Mouse (Mus musculus): ENCODE data around the gene Retreg1.

The Retreg1 gene

DNA sequence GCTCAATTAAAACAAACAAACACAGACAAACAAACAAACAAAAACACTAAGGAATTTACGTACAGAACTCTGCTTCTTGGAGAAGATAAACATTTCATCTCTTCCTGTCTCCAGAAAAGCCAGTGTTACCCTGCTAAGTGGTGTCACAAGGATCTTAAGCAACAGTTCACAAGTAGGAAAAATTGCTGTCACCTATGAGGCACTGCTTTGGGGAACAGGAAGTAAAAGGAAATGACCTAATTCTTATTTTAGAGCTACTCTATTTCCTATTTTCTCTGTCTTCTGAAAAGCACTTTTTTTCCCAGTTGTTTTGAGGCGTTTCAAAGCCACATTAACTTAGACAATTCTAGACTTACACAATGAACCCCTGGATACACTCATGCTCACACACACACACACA lies 12.6 kb upstream of the Retreg1 start:
- no peak for DNase-seq (ENCODE audit: low read depth, low spot score)

GRCm38 (mm10) chr15:25834282-25834681 lies 8.7 kb upstream of the Retreg1 start:
- no peak for DNase-seq (ENCODE audit: low read depth, low spot score)

DNA sequence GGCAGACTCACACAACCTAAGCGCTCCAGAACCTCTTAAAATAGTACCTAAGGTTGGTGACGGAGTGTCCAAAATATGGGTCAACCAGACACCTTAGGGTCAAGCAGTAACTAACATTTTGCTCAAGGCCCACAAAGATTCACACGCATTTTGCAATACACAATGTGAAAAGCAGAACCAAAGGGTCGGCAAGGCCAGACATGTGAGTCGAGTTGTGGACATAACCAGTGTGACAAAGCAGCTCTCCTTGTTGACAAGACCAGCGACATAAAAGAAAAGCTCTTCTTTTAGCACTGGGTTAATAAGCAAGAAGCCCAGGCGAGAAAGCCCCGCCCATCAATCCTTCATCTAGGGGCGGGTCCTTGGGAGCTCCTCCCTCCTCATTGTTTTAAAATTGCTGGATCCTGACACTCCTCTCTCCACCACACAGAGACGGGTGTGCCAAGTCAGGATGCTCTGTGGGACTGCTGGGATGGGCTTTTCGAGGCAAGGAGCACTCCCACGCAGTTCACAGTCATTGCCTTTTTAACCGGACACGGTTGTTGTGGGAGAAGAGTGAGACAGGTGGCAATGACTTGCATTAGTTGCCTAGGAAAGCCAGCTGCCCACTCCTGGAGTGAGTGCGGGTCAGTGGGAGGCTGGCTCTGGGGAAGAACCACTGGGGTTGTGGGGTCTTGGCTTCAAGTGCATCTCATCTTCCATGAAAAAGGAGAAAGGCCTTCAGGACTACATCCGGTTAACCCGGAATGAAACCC lies 7.9 kb upstream of the Retreg1 start:
- no peak for DNase-seq (ENCODE audit: low read depth, low spot score)

GRCm38 (mm10) chr15:25842462-25843085 lies 406 bp upstream of the Retreg1 start:
- no peak for DNase-seq (ENCODE audit: low read depth, low spot score)

- no peak for DNase-seq (ENCODE audit: low read depth, low spot score)
Observed at GRCm38 (mm10) chr15:25844013-25844570, 1.1 kb downstream of the Retreg1 start.

- DNase-seq (ENCODE audit: low read depth, low spot score), result no peak
Observed at GRCm38 (mm10) chr15:25844771-25845170, 1.8 kb downstream of the Retreg1 start.

DNA sequence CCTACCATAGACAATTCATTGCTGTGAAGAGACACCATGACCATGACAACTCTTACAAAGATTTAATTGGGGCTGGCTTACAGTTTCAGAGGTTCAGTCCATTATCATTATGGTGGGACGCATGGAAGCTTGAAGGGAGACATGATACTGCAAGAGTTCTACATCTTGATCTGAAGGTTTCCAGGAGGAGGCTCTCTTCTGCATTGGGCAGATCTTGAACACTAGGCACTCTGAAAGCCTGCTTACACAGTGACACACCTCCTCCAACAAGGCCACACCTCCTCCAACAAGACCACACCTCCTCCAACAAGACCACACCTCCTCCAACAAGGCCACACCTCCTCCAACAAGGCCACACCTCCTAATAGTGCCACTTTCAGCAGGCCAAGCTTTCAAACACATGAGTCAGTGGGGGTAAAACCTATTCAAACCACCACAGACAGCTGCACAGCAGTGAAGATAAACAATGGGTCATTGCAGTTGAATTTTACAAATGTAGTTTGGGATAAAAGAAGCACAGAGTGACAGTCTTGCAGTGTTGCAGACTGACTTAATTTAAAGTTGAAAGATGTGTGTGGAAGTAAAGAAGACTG lies 4.7 kb downstream of the Retreg1 start:
- no peak for DNase-seq (ENCODE audit: low read depth, low spot score)

GRCm38 (mm10) chr15:25850552-25850951 lies 7.6 kb downstream of the Retreg1 start:
- DNase-seq (ENCODE audit: low read depth, low spot score), result no peak

- DNase-seq (ENCODE audit: low read depth, low spot score), result no peak
Observed at GRCm38 (mm10) chr15:25854270-25854904, 11.4 kb downstream of the Retreg1 start.

DNA sequence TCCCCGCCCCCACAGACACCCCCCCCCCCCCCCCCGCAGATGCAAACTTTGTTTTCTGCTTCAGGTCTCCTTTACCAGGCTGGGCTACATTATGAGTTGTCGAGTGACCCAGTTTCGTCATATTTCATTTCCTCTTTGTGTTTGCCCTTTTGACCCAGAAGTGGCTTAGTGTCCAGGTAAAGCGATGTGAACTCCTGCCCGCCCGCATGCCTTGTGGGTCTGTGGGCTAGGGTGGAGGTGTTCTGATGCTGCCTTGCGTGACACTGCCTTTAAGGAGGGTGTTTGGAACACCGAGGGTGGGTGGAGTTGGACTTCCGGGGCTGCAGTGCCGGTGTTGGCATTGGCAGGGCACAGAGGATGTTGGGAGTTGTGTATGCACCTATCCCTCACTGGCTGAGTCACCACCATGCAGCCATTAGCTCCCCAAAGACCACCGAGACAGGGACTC lies 15.7 kb downstream of the Retreg1 start:
- no peak for DNase-seq (ENCODE audit: low read depth, low spot score)

- no peak for DNase-seq (ENCODE audit: low read depth, low spot score)
Observed at GRCm38 (mm10) chr15:25859469-25859868, 16.5 kb downstream of the Retreg1 start.

- no peak for DNase-seq (ENCODE audit: low read depth, low spot score)
Observed at GRCm38 (mm10) chr15:25861900-25862299, 18.9 kb downstream of the Retreg1 start.

DNA sequence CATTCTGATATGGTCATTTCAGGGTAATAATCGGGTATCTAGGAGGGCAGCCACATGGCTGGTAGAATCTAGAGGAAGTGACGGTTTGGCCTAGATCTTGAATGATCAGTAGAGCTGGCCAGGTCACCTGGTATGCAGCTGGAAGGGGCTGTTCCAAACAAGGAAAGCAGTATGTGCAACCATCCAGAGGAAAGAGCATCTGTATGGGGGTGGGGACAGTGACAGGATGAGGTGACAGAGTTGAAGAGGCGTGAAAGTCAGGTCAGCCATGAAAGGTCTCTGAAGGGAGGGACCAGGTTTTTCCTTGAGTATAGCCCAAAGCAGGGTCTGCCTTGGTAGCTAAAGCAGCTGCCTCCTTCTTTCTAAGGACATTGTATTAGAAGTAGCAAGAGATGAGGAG lies 22.6 kb downstream of the Retreg1 start:
- DNase-seq (ENCODE audit: low read depth, low spot score), result no peak

GRCm38 (mm10) chr15:25866106-25866505 lies 23.1 kb downstream of the Retreg1 start:
- no peak for DNase-seq (ENCODE audit: low read depth, low spot score)

DNA sequence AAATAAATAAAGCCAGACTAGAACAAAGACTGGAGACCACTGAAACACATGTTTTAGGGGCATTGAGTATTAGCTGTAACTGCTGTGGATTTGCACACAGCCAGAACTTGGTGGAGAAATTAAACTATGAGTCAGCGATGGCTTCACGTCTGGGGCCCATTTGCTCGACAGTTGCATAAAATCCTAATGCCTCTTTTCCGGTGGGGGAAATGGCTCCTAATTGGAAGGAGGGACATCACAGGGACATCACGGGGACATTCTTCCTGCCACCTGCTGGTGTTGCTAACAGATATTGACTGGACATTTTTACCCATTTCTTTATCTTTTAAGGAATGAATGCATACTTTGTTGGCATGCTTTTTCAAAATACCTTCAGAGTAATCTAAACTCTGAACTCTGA lies 26.1 kb downstream of the Retreg1 start:
- no peak for DNase-seq (ENCODE audit: low read depth, low spot score)

GRCm38 (mm10) chr15:25871470-25871869 lies 28.5 kb downstream of the Retreg1 start:
- no peak for DNase-seq (ENCODE audit: low read depth, low spot score)

DNA sequence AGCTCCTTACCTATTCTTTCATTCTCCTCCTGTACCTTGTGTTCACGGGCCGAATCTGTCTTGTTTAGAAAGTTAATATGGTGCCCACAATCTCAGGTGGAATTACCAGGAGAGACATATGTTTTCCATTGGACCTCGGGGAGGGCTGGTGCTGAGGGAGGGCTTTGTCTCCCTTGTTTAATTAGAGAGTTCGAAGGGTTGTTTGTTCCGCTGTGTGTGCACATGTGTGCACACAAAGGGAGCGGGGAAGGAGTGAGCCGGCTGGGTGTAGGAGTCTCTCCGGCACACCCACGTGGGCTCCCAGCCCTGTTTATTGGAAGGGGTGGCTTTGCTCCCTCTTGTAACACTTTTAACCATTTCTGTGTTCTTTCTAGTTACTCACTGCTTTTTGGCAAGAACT lies 29.1 kb downstream of the Retreg1 start:
- no peak for DNase-seq (ENCODE audit: low read depth, low spot score)

- no peak for DNase-seq (ENCODE audit: low read depth, low spot score)
Observed at GRCm38 (mm10) chr15:25872657-25873056, 29.7 kb downstream of the Retreg1 start.

GRCm38 (mm10) chr15:25873536-25873935 lies 30.6 kb downstream of the Retreg1 start:
- DNase-seq (ENCODE audit: low read depth, low spot score), result no peak

- DNase-seq (ENCODE audit: low read depth, low spot score), result no peak
Observed at GRCm38 (mm10) chr15:25876601-25877161, 33.7 kb downstream of the Retreg1 start.

DNA sequence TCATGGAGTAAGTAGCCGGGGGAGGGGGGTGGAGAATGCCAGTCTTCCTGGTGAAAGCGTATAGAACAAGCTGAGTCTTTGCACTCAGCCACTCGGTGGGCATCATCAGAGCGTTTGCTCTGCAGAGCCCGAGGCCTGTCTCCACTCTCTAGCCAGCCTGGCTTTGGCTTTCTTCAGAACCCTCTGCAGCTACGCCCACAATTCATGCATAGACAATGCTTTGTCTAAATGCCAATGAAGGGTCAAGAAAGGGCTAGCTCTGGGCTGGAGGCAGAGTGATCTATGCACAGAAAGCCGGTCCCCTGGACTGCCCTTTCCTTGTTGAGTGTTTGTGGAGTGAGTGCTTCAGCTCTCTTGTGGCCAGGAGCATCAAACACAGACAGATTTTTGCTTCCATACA lies 34.8 kb downstream of the Retreg1 start:
- DNase-seq (ENCODE audit: low read depth, low spot score), result no peak

GRCm38 (mm10) chr15:25879229-25879628 lies 36.2 kb downstream of the Retreg1 start:
- DNase-seq (ENCODE audit: low read depth, low spot score), result no peak
